Mouse (Mus musculus): ENCODE measurements around the gene Apobec2. TPM values are rescaled to one million over a fixed set of nuclear protein-coding genes. Genes with fewer than 3 reads are reported as not detected.

The Apobec2 gene
- total RNA-seq, 2 experiments from 2014 or later: 0.45 TPM; not detected in 1

DNA sequence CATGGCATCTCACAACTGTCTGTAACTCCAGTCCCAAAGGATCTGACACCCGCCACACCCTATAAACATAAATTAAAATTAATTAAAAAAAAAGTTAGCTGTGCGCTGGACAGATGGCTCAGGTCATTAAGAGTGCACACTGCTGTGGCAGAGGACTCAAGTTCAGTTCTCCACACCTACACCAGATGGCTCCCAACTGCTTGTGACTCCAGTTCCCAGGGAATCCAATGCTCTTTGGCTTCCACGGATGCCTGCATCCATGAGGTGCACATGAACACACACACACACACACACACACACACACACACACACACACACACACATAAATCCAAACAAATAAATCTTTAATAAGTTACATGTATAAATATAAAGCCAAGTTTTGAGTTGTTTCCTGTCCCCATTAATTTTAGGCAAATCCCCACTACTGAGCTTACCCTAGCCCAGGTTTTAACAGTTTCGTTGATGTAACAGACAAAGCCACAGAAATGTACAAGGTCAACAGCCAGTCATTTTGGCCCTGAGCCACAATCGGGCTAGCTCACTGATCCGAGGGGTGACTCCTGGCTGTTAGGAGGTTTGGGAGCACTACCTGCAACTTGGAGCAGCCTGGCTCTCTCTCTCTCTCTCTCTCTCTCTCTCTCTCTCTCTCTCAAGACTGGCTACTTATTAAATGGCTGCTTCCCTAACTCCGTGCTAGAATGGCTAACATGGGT, 10.2 kb upstream of the Apobec2 start:
- ATAC-seq (ENCODE audit: poor library complexity, severe bottlenecking): no peak

DNA sequence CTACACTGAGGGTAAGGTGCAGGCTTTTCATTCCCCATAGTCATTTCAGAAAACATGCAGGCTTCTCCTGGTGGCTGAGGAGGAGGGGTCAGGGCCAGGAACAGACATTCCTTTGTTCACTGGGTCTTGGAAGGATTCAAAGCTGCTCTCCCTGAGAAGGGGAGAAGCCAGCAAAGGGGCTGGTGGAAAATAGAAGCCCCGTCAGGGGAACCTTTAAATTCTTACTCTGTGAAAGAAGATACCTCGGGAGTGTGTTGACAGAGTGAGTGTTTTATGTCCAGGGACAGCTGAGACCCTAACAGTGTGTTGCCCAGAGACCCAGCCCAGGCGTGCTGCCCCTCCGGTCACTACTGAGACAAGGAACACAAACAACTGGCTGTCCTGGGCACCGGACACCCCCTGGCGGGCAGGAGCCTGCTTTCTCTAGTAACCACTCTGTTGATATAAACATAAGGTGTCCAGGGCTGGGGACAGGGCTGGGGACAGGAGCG, 4.7 kb upstream of the Apobec2 start:
- no peak for ATAC-seq (ENCODE audit: poor library complexity, severe bottlenecking)

GRCm38 (mm10) chr17:48436487-48436886, 3.8 kb upstream of the Apobec2 start:
- no peak for ATAC-seq (ENCODE audit: poor library complexity, severe bottlenecking)

DNA sequence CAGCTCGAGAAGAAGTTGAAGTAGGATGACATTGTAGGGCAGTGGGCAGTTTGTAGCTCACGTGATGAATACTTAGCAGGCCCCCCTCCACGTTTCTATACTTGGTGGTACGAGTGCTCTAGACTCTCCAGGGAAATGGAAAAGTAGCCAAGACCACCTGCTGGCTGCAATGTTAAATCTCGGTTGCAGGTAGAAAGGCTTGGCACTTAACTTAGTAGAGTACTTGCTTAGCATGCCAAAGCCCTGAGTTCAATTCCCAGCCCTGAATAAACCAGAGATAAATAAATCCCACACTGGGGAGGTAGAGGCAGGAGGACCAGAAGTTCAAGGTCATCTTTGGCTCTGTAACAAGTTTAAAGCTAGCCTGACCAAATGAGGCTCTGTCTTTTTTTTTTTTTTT, 1.7 kb upstream of the Apobec2 start:
- no peak for ATAC-seq (ENCODE audit: poor library complexity, severe bottlenecking)

DNA sequence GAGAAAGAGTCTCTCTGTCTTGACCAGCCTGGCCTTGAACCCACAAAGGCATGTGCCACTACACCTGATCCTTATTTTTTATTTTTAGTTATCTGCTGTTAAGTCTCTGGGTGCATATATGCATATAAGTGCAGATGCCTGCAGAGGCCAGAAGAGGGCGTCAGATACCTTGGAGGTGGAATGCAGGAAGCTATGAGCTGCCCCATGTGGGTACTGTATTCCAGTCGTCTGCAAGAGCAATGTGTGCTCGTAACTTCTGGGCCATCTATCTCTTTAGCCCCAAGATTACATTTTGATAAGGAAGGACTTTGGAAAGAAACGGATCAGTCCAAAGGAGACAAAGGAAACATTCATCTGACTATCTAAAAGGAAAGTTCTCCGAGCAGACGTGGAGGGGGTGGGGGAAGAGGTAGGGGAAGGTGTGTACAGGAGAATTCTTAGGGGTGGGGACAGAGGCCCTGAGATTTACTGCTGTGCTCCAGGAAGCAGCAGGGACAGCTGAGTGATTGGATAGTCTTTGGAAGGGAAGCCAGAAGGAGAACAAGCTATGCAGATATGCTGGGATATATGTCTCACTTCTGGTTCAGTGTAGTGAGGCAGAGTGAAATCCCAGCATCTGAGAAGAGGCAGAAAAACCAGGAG, 1.1 kb upstream of the Apobec2 start:
- ATAC-seq (ENCODE audit: poor library complexity, severe bottlenecking): no peak

GRCm38 (mm10) chr17:48433006-48433655, 401 bp upstream of the Apobec2 start:
- no peak for ATAC-seq (ENCODE audit: poor library complexity, severe bottlenecking)

GRCm38 (mm10) chr17:48431054-48431453, 1.7 kb downstream of the Apobec2 start:
- ATAC-seq (ENCODE audit: poor library complexity, severe bottlenecking): no peak

DNA sequence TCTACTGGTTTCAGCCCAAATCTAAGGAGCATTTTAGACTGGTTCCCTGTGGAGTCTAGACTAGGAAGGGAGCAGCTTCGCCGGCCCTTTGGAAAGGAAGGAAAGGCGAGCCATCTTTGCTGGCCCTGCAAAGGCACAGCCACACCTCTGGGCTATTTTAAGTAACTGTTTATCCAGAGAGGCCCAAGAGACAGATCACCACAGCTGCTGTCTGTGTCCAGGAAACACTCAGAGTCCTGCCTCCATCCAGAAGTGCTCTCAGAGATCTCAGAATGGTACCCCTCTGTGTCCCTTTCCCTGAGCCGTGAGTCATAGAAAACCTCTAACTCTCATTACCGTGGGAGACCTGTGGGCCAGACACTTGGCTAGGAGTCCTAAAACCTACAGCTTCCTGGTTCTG, 2.3 kb downstream of the Apobec2 start:
- ATAC-seq (ENCODE audit: poor library complexity, severe bottlenecking): no peak

DNA sequence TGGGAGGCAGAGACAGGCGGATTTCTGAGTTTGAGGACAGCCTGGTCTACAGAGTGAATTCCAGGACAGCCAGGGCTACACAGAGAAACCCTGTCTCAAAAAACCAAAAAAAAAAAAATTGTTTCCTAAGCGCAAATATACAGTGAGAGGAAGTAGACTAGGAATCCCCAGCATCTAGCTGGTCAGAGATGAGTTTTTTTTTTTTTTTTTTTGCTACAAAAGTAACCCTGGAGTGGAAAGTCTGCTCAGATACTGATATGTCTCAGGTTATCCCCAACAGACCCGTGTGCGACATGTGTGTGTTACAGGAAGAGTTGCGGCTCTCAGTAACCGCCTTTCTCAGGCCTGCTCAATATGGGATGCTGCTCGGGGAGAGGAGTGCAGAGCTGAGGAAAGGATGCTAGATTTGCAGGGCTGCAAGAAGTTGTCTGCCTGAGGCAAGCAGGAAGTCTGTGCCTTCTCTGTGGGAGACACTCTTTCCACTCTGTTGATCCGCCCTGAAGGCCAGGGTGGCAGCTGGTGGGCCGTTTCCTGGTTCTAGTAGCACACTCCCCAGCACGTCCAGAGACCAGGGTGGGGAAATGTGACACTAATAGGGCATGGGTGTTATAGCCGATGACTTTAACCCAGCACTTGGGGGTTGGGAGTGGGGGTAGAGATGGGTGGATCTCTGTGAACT, 4.7 kb downstream of the Apobec2 start:
- ATAC-seq (ENCODE audit: poor library complexity, severe bottlenecking): peak; percentile 31; the same call in 1 of the 2 replicates

DNA sequence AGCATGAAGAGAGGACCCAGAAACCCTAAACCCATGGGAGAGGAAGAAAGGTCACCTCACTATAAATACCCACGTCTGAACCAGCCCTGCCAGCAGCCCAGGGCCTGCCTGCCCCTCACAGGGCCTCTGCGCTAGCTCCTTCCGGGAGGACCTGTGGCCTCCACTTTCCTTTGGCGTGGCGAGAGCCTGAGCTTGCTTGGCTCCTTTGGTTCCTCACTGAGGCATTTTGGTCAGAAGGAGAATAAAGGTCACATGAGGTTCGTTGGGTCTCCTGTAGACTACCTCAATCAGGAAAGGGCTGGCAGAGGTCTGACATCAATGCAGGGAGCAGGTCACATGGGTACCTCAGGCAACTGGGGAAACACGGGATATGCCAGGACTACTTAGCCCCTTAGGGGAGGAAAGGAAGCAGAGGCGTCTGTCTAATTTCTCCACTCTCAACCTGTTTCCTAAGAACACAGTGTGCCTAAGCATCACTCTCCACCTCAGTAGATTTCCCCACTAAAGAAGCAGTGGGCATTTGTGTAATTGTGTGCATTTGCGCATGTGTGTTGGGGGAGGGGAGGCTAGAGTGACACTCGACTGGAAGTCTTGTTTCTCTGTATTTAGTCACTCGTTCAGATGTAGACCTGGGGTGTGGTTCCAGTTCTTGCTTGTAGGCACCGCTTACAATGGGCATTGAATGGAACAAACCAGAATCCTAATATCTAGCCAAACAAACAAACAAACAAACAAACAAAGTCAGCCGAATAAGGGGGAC, 5.6 kb downstream of the Apobec2 start:
- ATAC-seq (ENCODE audit: poor library complexity, severe bottlenecking): peak; percentile 28

DNA sequence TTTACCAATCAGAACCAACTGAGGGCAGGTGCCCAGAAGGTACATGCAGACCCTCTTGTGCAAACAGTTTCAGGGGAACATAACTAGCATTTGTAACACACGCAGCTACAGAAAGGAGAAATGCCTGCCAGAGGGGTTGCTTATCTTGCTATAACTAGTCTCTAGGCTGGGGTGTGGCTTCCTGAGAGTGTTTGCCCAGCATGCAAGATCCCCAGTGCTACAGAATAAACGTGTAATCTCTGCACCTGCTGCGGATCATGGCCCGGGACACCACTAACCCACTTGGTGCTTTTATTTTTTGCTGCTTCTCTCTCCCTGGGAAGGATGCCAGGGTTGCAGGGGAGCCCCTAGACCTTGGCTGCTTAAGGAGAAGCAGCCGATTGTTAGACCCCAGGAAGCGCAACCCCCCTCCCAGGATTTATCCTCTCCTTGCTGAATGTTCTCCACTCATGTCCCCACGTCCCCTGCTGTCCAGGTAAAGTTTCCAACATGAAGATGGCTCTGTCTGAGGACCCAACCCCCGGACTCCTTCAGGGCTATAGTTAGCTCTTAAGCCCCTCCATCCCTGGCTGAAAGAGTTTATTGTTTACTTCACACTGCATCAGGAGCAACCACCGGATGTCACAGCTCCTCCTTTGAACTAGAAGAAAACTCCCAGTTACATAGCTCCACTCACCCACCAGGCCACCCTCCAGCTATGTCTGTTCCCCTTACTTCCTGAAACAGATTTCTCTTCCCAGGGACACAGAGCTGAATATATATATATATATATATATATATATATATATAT, 6.7 kb downstream of the Apobec2 start:
- ATAC-seq (ENCODE audit: poor library complexity, severe bottlenecking): peak; percentile 77

DNA sequence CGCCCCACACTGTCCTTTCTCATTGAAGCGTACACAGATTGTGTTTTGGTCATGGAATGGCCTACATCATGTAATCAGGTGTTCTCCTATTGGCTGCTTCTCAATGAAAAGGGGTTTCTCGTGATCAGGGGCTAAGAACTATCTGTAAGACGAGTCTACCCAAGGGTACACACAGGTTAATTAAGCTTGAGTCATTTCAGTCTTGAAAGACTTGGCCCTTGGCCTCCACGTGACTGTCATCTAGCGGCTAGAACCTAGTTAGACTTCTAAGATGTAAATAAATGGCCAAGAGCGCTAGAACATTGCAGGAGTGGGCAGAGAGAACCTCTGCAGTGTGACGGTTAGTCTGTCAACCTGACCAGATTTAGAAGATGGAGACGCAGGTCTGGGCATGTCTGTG, 8.5 kb downstream of the Apobec2 start:
- no peak for ATAC-seq (ENCODE audit: poor library complexity, severe bottlenecking)

- no peak for ATAC-seq (ENCODE audit: poor library complexity, severe bottlenecking)
Measured at GRCm38 (mm10) chr17:48419571-48419970, 13.2 kb downstream of the Apobec2 start.

- ATAC-seq (ENCODE audit: poor library complexity, severe bottlenecking): no peak
Measured at GRCm38 (mm10) chr17:48418781-48419180, 13.9 kb downstream of the Apobec2 start.

DNA sequence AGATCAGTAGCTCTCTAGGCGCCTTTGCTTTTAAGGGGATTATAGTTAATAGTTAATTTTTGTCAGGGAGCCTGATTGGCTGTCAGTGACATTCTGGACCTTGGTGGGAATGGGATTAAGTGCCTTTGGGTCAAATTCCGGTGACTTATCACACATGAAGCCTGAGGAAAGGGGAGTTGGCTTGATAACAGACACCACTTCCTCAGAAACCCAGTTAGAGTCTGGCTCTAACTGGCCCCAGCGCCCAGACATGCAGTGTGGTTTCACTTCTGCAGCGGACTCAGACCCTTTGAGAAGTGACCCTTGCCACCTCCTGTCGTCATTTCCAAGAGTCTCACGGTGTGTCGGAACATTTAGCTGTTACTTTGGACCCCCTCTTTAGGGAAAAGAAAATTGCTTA, 14.6 kb downstream of the Apobec2 start:
- peak; percentile 90 for ATAC-seq (ENCODE audit: poor library complexity, severe bottlenecking)

DNA sequence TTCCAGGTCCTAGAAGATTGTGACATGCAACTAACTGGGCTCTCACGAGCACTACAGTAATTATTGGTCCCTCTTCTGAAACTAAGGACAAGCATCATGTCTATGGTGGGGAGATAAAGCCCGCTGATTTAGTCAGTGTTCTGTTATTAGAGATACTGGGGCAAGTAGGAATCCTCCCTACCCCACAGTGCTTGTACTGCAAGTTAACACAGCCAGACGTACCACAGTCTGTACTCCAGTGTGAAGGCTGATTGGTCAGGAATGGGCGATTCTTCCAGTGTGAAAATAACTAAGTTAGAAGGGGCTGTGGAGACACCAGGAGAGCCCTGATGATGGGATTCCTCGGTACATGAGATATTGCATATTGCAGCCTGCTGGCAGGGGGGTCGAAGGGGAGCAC, 15.2 kb downstream of the Apobec2 start:
- ATAC-seq (ENCODE audit: poor library complexity, severe bottlenecking): no peak

GRCm38 (mm10) chr17:48416425-48417195, 16.1 kb downstream of the Apobec2 start:
- peak; percentile 56 for ATAC-seq (ENCODE audit: poor library complexity, severe bottlenecking)

DNA sequence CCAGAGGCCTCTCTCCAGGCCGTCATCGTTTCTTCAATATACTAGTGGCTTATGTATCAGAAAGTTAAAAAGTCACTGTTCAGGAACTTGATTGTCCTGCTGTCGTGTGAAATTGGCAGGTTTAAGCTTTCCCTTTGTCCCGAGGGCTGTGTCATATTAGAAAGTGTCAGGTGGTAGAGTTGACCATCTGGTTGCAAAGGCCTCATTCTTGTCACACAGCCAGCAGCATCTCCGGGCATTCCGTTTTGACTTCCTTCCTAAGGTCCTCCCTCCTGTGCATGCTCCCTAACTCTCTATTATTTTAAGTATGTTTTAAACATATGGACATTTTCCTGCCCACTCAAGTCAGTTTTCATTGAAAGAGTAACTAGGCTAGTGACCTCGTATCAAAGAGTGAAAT, 16.7 kb downstream of the Apobec2 start:
- no peak for ATAC-seq (ENCODE audit: poor library complexity, severe bottlenecking)

- ATAC-seq (ENCODE audit: poor library complexity, severe bottlenecking): no peak
Measured at GRCm38 (mm10) chr17:48411241-48411640, 21.5 kb downstream of the Apobec2 start.

Data from megakaryocyte, adult 5-6 weeks (primary cell).